Comparison of ENCODE assay signal across 20 mouse cellular contexts in genomic region chr12:112766586-112766985, GRCm38 (mm10). TPM values are rescaled to one million over a fixed set of nuclear protein-coding genes. Genes with fewer than 3 reads are reported as not detected.
A peak's percentile ranks its signal among the peaks of the same experiment; 100 is the strongest.
DNase-seq lines count a peak whose midpoint lies in the region; ATAC-seq lines count a peak whose summit lies in the region.
"Had no signal": no experiment of that assay in that cellular context is flagged by ENCODE, and none has a peak within 500 bp of the region (broad histone marks: within the 10 kb centered on the region; RNA-seq: fewer than 3 reads in every experiment).

No protein-coding gene starts in this region.

- DNase-seq in heart, adult 11 months = peak; percentile 77
- DNase-seq in heart, adult 18-20 months = no peak
- peak; percentile 4 for DNase-seq in neural tube, embryonic 11.5 days (ENCODE audit: low spot score)
- DNase-seq in urinary bladder, postnatal 4 days (ENCODE audit: low spot score in 2 of 2) = peak; percentile 12 to 14
- DNase-seq in urinary bladder, postnatal 36 days (ENCODE audit: low spot score in 2 of 2) = no peak
- DNase-seq in retina, postnatal 1 day = no peak
- DNase-seq: adrenal gland, adult 8-10 months; adrenal gland, postnatal 14 days; adrenal gland, postnatal 36 days; cerebellum, adult 11-12 months; cerebellum, adult 2 months; cerebellum, adult 9-10 months had no signal

- H3K4me2 ChIP-seq in neural tube, embryonic 11.5 days (ENCODE audit: low read depth) = no peak overlapping the region
- no peak overlapping the region for H3K4me2 ChIP-seq in neural tube, embryonic 15.5 days
- H3K4me2 ChIP-seq: embryonic facial prominence, embryonic 12.5 days; forebrain, embryonic 13.5 days; forebrain, embryonic 15.5 days had no signal

- no peaks in the 10 kb centered on the region for H3K4me1 ChIP-seq in neural tube, embryonic 11.5 days (ENCODE audit: control insufficient read depth, insufficient read depth, low read length)
- no peaks in the 10 kb centered on the region for H3K4me1 ChIP-seq in neural tube, embryonic 15.5 days
- H3K4me1 ChIP-seq: embryonic facial prominence, embryonic 10.5 days; embryonic facial prominence, embryonic 12.5 days; forebrain, embryonic 13.5 days; forebrain, embryonic 15.5 days had no signal

- no peaks in the 10 kb centered on the region for H3K36me3 ChIP-seq in neural tube, embryonic 11.5 days (ENCODE audit: control insufficient read depth, insufficient read depth, low read length)
- no peaks in the 10 kb centered on the region for H3K36me3 ChIP-seq in neural tube, embryonic 15.5 days
- H3K36me3 ChIP-seq: embryonic facial prominence, embryonic 10.5 days; embryonic facial prominence, embryonic 12.5 days; forebrain, embryonic 15.5 days had no signal

- H3K4me3 ChIP-seq in neural tube, embryonic 11.5 days (ENCODE audit: low read depth, low read length) = no peak overlapping the region
- no peak overlapping the region for H3K4me3 ChIP-seq in neural tube, embryonic 15.5 days (replicated peaks)
- H3K4me3 ChIP-seq: embryonic facial prominence, embryonic 10.5 days; embryonic facial prominence, embryonic 12.5 days; forebrain, embryonic 13.5 days; forebrain, embryonic 15.5 days had no signal

- ATAC-seq in neural tube, embryonic 11.5 days (ENCODE audit: insufficient read depth, low FRiP score, low TSS enrichment) = no peak
- ATAC-seq in neural tube, embryonic 15.5 days (ENCODE audit: low FRiP score) = no peak
- ATAC-seq: activated CD4-positive, CD25-positive, alpha-beta regulatory T cell, adult 4 months; forebrain, embryonic 13.5 days; forebrain, embryonic 15.5 days; Patski had no signal

- no peaks in the 10 kb centered on the region for H3K9me3 ChIP-seq in neural tube, embryonic 11.5 days (ENCODE audit: control insufficient read depth, low read length)
- H3K9me3 ChIP-seq in neural tube, embryonic 15.5 days (replicated peaks) = no peaks in the 10 kb centered on the region
- H3K9me3 ChIP-seq: embryonic facial prominence, embryonic 10.5 days; embryonic facial prominence, embryonic 12.5 days; forebrain, embryonic 13.5 days; forebrain, embryonic 15.5 days had no signal

- WGBS in neural tube, embryonic 11.5 days = 90% methylated on average over 7 of the region's 7 CpGs
- 86% methylated on average over 7 of the region's 7 CpGs for WGBS in neural tube, embryonic 15.5 days

- no peak overlapping the region for H3K9ac ChIP-seq in neural tube, embryonic 11.5 days (ENCODE audit: low read length)
- H3K9ac ChIP-seq in neural tube, embryonic 15.5 days (replicated peaks) = no peak overlapping the region
- H3K9ac ChIP-seq: embryonic facial prominence, embryonic 12.5 days; forebrain, embryonic 13.5 days; forebrain, embryonic 15.5 days had no signal

- H3K27me3 ChIP-seq in neural tube, embryonic 11.5 days (ENCODE audit: control insufficient read depth, insufficient read depth, low read length) = no peaks in the 10 kb centered on the region
- no peaks in the 10 kb centered on the region for H3K27me3 ChIP-seq in neural tube, embryonic 15.5 days (replicated peaks)
- H3K27me3 ChIP-seq: embryonic facial prominence, embryonic 12.5 days; forebrain, embryonic 13.5 days; forebrain, embryonic 15.5 days; Patski had no signal

- no peak overlapping the region for H3K27ac ChIP-seq in neural tube, embryonic 11.5 days (ENCODE audit: low read depth, low read length)
- no peak overlapping the region for H3K27ac ChIP-seq in neural tube, embryonic 15.5 days (replicated peaks)
- H3K27ac ChIP-seq: embryonic facial prominence, embryonic 10.5 days; embryonic facial prominence, embryonic 12.5 days; forebrain, embryonic 13.5 days; forebrain, embryonic 15.5 days had no signal

RNA-seq across cellular contexts. Expression of gene Pld4, which starts 6.1 kb away (rescaled TPM):
- 1 to 10 TPM; 6.0 to 7.8 TPM for total RNA-seq in heart, adult 18-20 months (2021)
- polyA plus RNA-seq in neural tube, embryonic 11.5 days (2014; fragmentation: Nextera tagmentation; extraction: Ambion mirVana) = 3.8 and 4.9 TPM in 2 replicates
- 8.4 and 42.0 TPM in 2 replicates for polyA plus RNA-seq in neural tube, embryonic 15.5 days (2015; fragmentation: Nextera tagmentation; extraction: Ambion mirVana)
- polyA plus RNA-seq: C2C12 had no signal

RNA-seq across cellular contexts. Expression of gene Ahnak2, which starts 35.9 kb away (rescaled TPM):
- total RNA-seq in heart, adult 18-20 months (2021) = 10 to 100 TPM; 15.3 to 16.6 TPM
- polyA plus RNA-seq in neural tube, embryonic 11.5 days (2014; fragmentation: Nextera tagmentation; extraction: Ambion mirVana) = 0.26 and 0.61 TPM in 2 replicates
- polyA plus RNA-seq in neural tube, embryonic 15.5 days (2015; fragmentation: Nextera tagmentation; extraction: Ambion mirVana) = 4.5 and 5.7 TPM in 2 replicates
- polyA plus RNA-seq: activated CD4-positive, CD25-positive, alpha-beta regulatory T cell, adult 4 months had no signal

RNA-seq across cellular contexts. Expression of gene Clba1, which starts 42.2 kb away (rescaled TPM):
- total RNA-seq in heart, adult 18-20 months (2021) = 1 to 10 TPM; 2.0 to 2.2 TPM
- 13.6 and 14.0 TPM in 2 replicates for polyA plus RNA-seq in neural tube, embryonic 11.5 days (2014; fragmentation: Nextera tagmentation; extraction: Ambion mirVana)
- 19.6 and 21.1 TPM in 2 replicates for polyA plus RNA-seq in neural tube, embryonic 15.5 days (2015; fragmentation: Nextera tagmentation; extraction: Ambion mirVana)

RNA-seq across cellular contexts. Expression of gene Cep170b, which starts 46.3 kb away (rescaled TPM):
- total RNA-seq in heart, adult 18-20 months (2021) = 10 to 100 TPM; 10.1 to 11.1 TPM
- 10.2 and 10.7 TPM in 2 replicates for polyA plus RNA-seq in neural tube, embryonic 11.5 days (2014; fragmentation: Nextera tagmentation; extraction: Ambion mirVana)
- 34.7 and 43.3 TPM in 2 replicates for polyA plus RNA-seq in neural tube, embryonic 15.5 days (2015; fragmentation: Nextera tagmentation; extraction: Ambion mirVana)

Comparison
In these comparisons a context has a peak if more than half of its experiments do, and no peak if none do; other contexts are left out.
1. DNase-seq: peak in heart, adult 11 months (single experiment), neural tube, embryonic 11.5 days (single experiment) and urinary bladder, postnatal 4 days (2 of 2); none in heart, adult 18-20 months (0 of 2), urinary bladder, postnatal 36 days (0 of 2) and retina, postnatal 1 day (single experiment).